Comparison of ENCODE assay signal across 9 mouse cellular contexts in the genomic region with DNA sequence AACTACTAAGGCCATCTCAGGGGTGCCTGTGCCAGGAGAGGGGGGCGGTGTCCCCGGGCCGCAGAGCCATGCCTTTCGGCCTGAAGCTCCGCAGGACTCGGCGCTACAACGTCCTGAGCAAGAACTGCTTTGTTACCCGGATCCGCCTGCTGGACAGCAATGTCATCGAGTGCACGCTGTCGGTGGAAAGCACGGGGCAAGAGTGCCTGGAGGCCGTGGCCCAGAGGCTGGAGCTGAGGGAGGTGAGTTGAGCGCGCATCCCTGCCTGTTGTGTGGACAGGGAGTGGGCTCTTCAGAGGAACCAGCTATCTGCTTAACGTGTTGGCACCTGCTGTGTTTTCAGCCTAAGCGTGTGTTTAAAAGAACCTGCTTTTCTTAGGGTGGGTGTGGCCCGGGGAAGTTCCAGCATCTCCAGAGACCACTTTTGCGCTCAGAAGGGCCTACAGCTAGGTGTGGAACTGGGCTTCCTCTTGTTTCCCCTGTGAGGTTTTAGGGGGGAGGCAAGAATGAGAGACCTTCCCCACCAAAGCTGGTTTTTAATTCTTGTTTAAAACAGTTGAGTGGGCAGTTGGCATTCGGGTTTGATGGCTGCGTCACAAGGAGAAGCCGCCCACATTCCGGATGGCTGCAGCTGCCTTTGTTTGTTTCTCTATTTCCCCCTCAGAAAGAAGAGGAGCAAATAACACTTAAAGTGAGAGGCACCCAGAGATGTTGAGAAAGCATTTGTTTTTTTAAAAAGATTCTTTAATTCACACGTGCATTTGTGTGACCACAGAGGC. TPM values are rescaled to one million over a fixed set of nuclear protein-coding genes. Genes with fewer than 3 reads are reported as not detected.
DNase-seq lines count a peak whose midpoint lies in the region; ATAC-seq and TF ChIP-seq lines count a peak whose summit lies in the region.
"Had no signal": no experiment of that assay in that cellular context is flagged by ENCODE, and none has a peak within 500 bp of the region (broad histone marks: within the 10 kb centered on the region; RNA-seq: fewer than 3 reads in every experiment).

No protein-coding gene starts in this region.

- H3K4me3 ChIP-seq in kidney, postnatal 0 days (replicated peaks; ENCODE audit: low read depth, low read length), result no peak overlapping the region
- no peak overlapping the region for H3K4me3 ChIP-seq in embryonic facial prominence, embryonic 15.5 days (replicated peaks)
- H3K4me3 ChIP-seq in hindbrain, embryonic 14.5 days (replicated peaks; ENCODE audit: low read length), result no peak overlapping the region
- H3K4me3 ChIP-seq: forebrain, embryonic 13.5 days had no signal

- peaks cover 46% of the 10 kb centered on the region for H3K4me1 ChIP-seq in kidney, postnatal 0 days (replicated peaks; ENCODE audit: insufficient read depth, low read length)
- H3K4me1 ChIP-seq in embryonic facial prominence, embryonic 15.5 days, result peaks cover 53% of the 10 kb centered on the region
- H3K4me1 ChIP-seq in hindbrain, embryonic 14.5 days (replicated peaks; ENCODE audit: control insufficient read depth, insufficient read depth, low read length), result peaks cover 7% of the 10 kb centered on the region; the same call in 1 of the 2 replicates

- WGBS in kidney, postnatal 0 days, result 53% methylated on average over 26 of the region's 26 CpGs
- 55% methylated on average over 26 of the region's 26 CpGs for WGBS in embryonic facial prominence, embryonic 15.5 days
- 37% methylated on average over 26 of the region's 26 CpGs for WGBS in hindbrain, embryonic 14.5 days

- no peaks in the 10 kb centered on the region for H3K9me3 ChIP-seq in kidney, postnatal 0 days (replicated peaks; ENCODE audit: low read length)
- H3K9me3 ChIP-seq in embryonic facial prominence, embryonic 15.5 days (replicated peaks), result no peaks in the 10 kb centered on the region
- no peaks in the 10 kb centered on the region for H3K9me3 ChIP-seq in hindbrain, embryonic 14.5 days (ENCODE audit: control insufficient read depth, low read length)
- H3K9me3 ChIP-seq: forebrain, embryonic 13.5 days had no signal

- peak; percentile 19; the same call in 1 of the 2 replicates for TF ChIP-seq CTCF in kidney, postnatal 0 days (IDR thresholded peaks at IDR 0.05; ENCODE audit: low read depth)

- no peak for ATAC-seq in kidney, postnatal 0 days (replicated peaks; ENCODE audit: low FRiP score, low read depth)
- no peak for ATAC-seq in embryonic facial prominence, embryonic 15.5 days (ENCODE audit: insufficient number of reproducible peaks, low FRiP score, low TSS enrichment, low read depth)
- no peak for ATAC-seq in hindbrain, embryonic 14.5 days (ENCODE audit: low FRiP score)
- ATAC-seq: forebrain, embryonic 13.5 days had no signal

- peak overlapping the region; percentile 80 for H3K27ac ChIP-seq in kidney, postnatal 0 days
- H3K27ac ChIP-seq in embryonic facial prominence, embryonic 15.5 days (replicated peaks), result peak overlapping the region; percentile 17; the same call in 1 of the 2 replicates
- H3K27ac ChIP-seq in hindbrain, embryonic 14.5 days, result no peak overlapping the region
- H3K27ac ChIP-seq: forebrain, embryonic 13.5 days had no signal

- peak overlapping the region; percentile 10; the same call in 1 of the 2 replicates for H3K9ac ChIP-seq in kidney, postnatal 0 days (ENCODE audit: low read depth, low read length)
- no peak overlapping the region for H3K9ac ChIP-seq in embryonic facial prominence, embryonic 15.5 days
- no peak overlapping the region for H3K9ac ChIP-seq in hindbrain, embryonic 14.5 days
- H3K9ac ChIP-seq: forebrain, embryonic 13.5 days had no signal

- H3K27me3 ChIP-seq in kidney, postnatal 0 days (ENCODE audit: insufficient read depth, low read length), result no peaks in the 10 kb centered on the region
- H3K27me3 ChIP-seq in embryonic facial prominence, embryonic 15.5 days, result no peaks in the 10 kb centered on the region
- no peaks in the 10 kb centered on the region; the same call in 1 of the 2 replicates for H3K27me3 ChIP-seq in hindbrain, embryonic 14.5 days (ENCODE audit: control insufficient read depth, insufficient read depth, low read length)

- no peaks in the 10 kb centered on the region for H3K36me3 ChIP-seq in kidney, postnatal 0 days (ENCODE audit: insufficient read depth, low read length)
- H3K36me3 ChIP-seq in embryonic facial prominence, embryonic 15.5 days, result peaks cover 7% of the 10 kb centered on the region; the same call in 1 of the 2 replicates
- H3K36me3 ChIP-seq in hindbrain, embryonic 14.5 days (replicated peaks; ENCODE audit: control insufficient read depth, insufficient read depth), result no peaks in the 10 kb centered on the region

- H3K4me2 ChIP-seq in kidney, postnatal 0 days (ENCODE audit: low read length), result no peak overlapping the region
- H3K4me2 ChIP-seq in embryonic facial prominence, embryonic 15.5 days (replicated peaks), result no peak overlapping the region
- H3K4me2 ChIP-seq in hindbrain, embryonic 14.5 days (replicated peaks), result no peak overlapping the region
- H3K4me2 ChIP-seq: forebrain, embryonic 13.5 days; liver, embryonic 11.5 days had no signal

- peak; percentile 63 for DNase-seq in kidney, postnatal 0 days (ENCODE audit: low spot score)
- DNase-seq in kidney, adult 11 months, result no peak
- DNase-seq in left cerebral cortex, adult 8-10 months (ENCODE audit: low spot score in 2 of 2), result peak; percentile 32 to 57
- peak; percentile 40 for DNase-seq in right cerebral cortex, postnatal 14 days
- no peak for DNase-seq in thymus, adult 18-20 months
- no peak for DNase-seq in hindbrain, embryonic 14.5 days (ENCODE audit: low spot score)

RNA-seq across cellular contexts. Expression of a gene that starts 58.8 kb away (rescaled TPM):
- 11.1 and 11.6 TPM in 2 replicates for polyA plus RNA-seq in kidney, postnatal 0 days (2015; fragmentation: Nextera tagmentation; extraction: Ambion mirVana)
- polyA plus RNA-seq in embryonic facial prominence, embryonic 15.5 days (2015; fragmentation: Nextera tagmentation; extraction: Ambion mirVana), result 10.7 and 10.8 TPM in 2 replicates
- total RNA-seq in left cerebral cortex, adult 8-10 months (2022), result 10 to 100 TPM; 10.0 to 12.9 (median 10.2) TPM
- 2.6 and 3.2 TPM in 2 replicates for polyA plus RNA-seq in hindbrain, embryonic 14.5 days (2014; fragmentation: Nextera tagmentation; extraction: Ambion mirVana)

Comparison
In these comparisons a context has a peak if more than half of its experiments do, and no peak if none do; other contexts are left out.
1. DNase-seq: peak in kidney, postnatal 0 days (single experiment), left cerebral cortex, adult 8-10 months (2 of 2) and right cerebral cortex, postnatal 14 days (single experiment); none in kidney, adult 11 months (single experiment), thymus, adult 18-20 months (0 of 2) and hindbrain, embryonic 14.5 days (single experiment).